Mouse (Mus musculus): ENCODE measurements around the gene Cd180. TPM values are rescaled to one million over a fixed set of nuclear protein-coding genes. Genes with fewer than 3 reads are reported as not detected.

Gene Cd180
- 1.6 and 3.3 TPM in 2 replicates for polyA plus RNA-seq (2012; rRNA removed)

GRCm38 (mm10) chr13:102693341-102693801 lies at the start of gene Cd180:
Gene Cd180 (plus strand): TSS chr13:102693558.
- no peak for DNase-seq (ENCODE audit: low spot score)

GRCm38 (mm10) chr13:102644344-102644743 lies 49.0 kb upstream of the Cd180 start:
- DNase-seq (ENCODE audit: low spot score) = no peak

- DNase-seq (ENCODE audit: low spot score) = no peak
Observed at GRCm38 (mm10) chr13:102644789-102645551, 48.4 kb upstream of the Cd180 start.

GRCm38 (mm10) chr13:102646271-102646771 lies 47.0 kb upstream of the Cd180 start:
- DNase-seq (ENCODE audit: low spot score) = no peak

GRCm38 (mm10) chr13:102647511-102647910 lies 45.8 kb upstream of the Cd180 start:
- no peak for DNase-seq (ENCODE audit: low spot score)

- DNase-seq (ENCODE audit: low spot score) = no peak
Observed at GRCm38 (mm10) chr13:102652303-102652889, 41.0 kb upstream of the Cd180 start.

- DNase-seq (ENCODE audit: low spot score) = no peak
Observed at GRCm38 (mm10) chr13:102655071-102655570, 38.2 kb upstream of the Cd180 start.

GRCm38 (mm10) chr13:102656153-102656690 lies 37.1 kb upstream of the Cd180 start:
- DNase-seq (ENCODE audit: low spot score) = no peak

- DNase-seq (ENCODE audit: low spot score) = no peak
Observed at GRCm38 (mm10) chr13:102658223-102658839, 35.0 kb upstream of the Cd180 start.

GRCm38 (mm10) chr13:102664041-102664440 lies 29.3 kb upstream of the Cd180 start:
- DNase-seq (ENCODE audit: low spot score) = no peak

- no peak for DNase-seq (ENCODE audit: low spot score)
Observed at GRCm38 (mm10) chr13:102664843-102665587, 28.3 kb upstream of the Cd180 start.

GRCm38 (mm10) chr13:102665588-102666232 lies 27.6 kb upstream of the Cd180 start:
- no peak for DNase-seq (ENCODE audit: low spot score)

- no peak for DNase-seq (ENCODE audit: low spot score)
Observed at GRCm38 (mm10) chr13:102666233-102666614, 27.1 kb upstream of the Cd180 start.

GRCm38 (mm10) chr13:102666731-102667130 lies 26.6 kb upstream of the Cd180 start:
- no peak for DNase-seq (ENCODE audit: low spot score)

- DNase-seq (ENCODE audit: low spot score) = no peak
Observed at GRCm38 (mm10) chr13:102667401-102667800, 26.0 kb upstream of the Cd180 start.

- no peak for DNase-seq (ENCODE audit: low spot score)
Observed at GRCm38 (mm10) chr13:102667842-102668241, 25.5 kb upstream of the Cd180 start.

GRCm38 (mm10) chr13:102668933-102669332 lies 24.4 kb upstream of the Cd180 start:
- DNase-seq (ENCODE audit: low spot score) = no peak

GRCm38 (mm10) chr13:102669522-102670256 lies 23.7 kb upstream of the Cd180 start:
- DNase-seq (ENCODE audit: low spot score) = no peak

- no peak for DNase-seq (ENCODE audit: low spot score)
Observed at GRCm38 (mm10) chr13:102670503-102670902, 22.9 kb upstream of the Cd180 start.

- no peak for DNase-seq (ENCODE audit: low spot score)
Observed at GRCm38 (mm10) chr13:102674083-102674482, 19.3 kb upstream of the Cd180 start.
